Mouse (Mus musculus): ENCODE data around the gene Ap1b1.

Ap1b1 gene

DNA sequence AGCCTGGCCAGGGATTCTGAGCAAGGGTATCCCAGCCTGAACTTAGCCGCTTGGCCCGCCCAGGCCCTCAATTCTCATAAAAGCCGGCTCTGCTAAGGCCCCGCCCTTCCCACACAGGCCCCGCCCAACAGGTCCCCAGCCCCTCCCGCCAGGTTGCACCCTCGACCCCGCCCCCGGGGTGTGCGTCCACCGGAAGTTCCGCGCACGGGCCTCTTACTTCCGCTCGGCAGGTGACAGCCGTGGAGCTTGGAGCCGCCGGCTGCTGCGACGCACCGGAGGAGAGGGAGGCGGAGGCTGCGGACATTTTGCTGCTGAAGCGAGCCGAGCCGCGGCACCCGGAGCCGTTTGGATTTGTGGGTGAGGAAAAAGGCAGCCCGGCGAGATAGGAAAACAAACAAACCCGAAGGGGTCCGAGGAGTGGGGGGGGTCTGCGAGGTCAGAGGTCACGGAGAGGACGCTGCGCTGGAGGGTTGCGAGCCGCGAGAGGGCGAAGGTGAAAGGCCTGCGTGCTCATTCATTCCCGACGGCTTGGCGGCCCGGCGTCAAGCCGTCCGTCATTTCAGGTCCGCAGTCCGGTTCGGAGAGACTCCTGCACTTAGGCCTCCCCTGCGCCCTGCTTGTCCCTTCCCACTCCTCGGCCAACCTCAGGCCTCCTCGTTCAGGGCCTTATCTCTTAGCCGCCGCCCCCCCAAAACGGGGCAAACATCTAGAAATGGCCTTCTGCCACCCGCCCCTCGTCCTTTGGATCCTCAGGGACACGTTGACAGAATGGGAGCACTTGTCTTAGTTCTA is at the start of gene Ap1b1:
TSS of gene Ap1b1 (plus strand) at position 130 of the 792 bp plus-strand sequence.
- peak; percentile 93 to 94 for DNase-seq

DNA sequence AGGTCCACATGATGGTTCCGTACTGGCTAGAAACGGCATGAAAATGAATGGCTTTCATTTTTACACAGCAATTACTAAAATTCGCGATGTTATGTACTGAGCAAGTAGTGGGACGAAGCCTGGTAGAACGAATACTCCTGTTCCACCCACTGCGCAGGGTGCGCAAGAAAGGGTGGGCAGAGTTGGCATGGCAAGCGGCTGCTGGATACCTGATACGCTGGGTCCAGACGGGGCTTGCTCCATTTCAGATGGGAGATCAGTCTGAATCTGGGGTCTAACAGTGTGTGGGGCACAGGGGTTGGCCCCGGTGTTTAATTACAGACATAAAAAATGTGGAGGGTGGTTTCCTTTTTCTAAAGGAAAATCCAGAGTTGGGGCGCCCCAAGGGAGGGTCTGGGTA is 40.1 kb upstream of the Ap1b1 start:
- no peak for DNase-seq

DNA sequence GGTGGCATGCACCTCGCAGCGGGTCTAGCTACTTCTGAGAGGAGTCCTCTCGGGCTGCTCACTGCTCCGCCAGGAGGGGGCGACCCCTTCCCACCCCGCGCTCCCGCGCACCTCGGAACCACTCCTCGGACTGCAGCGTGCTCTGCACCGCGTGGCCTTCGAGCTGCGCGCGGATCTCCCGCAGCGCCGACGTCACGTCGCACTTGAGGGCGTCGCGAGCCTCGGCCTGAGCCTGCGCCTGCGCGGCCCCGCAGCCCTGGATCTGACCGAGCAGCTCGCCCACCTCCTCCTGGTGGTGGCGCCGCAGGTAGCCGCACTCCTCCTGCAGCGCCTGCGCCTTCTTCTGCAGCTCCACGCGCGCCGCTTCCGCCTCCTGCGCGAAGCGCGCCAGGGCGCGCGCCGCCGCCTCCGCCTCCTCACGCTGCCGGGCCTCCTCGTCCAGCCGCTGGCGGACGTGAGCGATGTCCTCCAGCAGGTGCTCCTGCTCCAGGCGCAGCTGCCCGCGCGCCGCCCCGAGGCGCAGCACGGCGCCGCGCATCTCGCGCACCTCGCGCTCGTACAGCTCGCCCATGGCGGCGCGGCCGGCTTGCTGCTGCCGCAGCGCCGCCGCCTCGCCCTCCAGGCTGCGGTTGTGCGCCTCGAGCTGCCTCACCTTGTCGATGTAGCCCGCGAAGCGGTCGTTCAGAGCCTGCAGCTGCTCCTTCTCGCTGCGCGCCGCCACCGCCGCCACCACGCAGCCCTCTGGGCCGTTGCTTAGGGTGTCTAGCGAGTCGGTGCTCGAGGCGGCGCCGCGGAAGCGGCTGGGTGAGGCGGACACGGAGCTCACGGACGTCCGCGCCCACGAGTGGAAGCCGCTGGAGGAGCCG is 39.4 kb upstream of the Ap1b1 start:
- peak; percentile 21 to 51 for DNase-seq

DNA sequence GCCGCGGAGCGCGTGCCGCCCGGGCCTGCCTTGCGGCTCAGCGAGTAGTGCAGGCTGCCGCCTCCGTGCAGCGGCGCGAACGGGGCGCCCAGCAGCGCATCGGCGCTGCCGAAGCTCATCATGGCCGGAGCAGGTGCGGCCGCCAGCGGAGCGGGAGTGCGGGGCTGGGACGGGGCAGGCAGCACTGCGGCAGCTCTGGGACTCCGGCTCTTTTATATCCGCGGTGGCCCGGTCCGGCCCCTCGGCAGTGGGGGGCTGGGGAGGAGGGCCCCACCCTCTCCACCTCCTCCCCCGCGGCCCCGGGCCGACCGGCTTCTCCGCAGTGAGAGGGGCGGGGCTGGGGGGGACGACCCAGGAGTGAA is 38.8 kb upstream of the Ap1b1 start, which contains the start of gene Nefh:
TSS of gene Nefh (minus strand) at position 252 of the 362 bp plus-strand sequence.
- DNase-seq = peak in 1 of 2 experiments; percentile 37

DNA sequence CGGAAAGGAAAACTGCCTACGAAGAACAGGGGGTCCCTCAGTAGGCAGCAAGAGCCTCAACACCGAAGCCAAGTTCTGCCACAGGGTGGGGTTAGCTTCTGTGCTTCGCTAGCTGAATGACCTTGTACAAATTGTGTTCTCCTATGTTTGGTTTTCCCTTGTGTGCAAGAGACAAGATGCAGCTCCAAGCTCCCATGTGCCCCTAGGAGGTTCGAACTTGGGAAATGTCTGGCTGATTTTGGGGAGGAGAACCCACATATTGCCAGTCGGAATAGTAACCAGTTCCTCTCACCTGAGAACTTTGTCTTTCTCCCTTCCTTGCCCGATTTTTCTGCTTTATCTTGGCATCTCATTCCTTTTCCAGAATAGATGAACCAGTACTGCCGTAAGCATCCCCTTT is 37.8 kb upstream of the Ap1b1 start:
- DNase-seq = no peak

DNA sequence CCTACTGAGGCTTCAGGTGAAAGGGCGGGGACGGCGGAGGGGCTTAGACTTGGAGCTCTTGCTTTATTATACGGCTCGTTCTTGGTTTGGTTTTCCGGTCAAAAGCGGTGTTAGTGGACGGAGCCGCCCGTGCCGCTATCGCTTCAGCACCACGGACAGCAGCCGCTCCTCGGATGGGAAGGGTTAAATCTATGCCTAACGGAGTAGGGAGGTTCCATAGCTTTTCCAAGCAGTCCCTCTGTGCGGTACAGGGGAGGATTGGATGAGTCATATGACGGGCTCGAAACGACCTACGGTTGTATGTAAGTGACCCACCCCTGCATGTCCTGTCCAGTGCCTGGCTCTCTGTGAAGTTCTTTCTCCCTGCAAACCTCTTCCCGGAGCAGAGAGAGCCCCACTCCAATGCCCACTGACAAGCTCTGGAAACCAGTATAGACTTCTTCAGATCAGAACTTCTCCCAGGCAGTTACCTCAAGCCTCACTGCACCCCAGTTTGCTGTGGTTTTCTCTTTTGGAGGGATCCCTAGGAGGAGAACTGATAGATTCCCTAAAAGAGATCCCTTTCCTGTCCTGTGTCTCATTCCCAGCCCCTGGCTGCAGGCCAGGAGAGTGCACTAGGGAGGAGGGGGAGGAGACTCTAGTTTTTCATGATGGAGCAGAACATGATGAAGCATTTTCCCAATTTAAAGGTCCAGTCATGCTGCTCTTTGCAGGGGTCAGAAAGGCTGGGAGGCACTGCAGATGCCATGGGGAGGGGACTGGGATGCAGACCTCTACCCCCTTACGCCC is 37.2 kb upstream of the Ap1b1 start:
- DNase-seq = no peak

DNA sequence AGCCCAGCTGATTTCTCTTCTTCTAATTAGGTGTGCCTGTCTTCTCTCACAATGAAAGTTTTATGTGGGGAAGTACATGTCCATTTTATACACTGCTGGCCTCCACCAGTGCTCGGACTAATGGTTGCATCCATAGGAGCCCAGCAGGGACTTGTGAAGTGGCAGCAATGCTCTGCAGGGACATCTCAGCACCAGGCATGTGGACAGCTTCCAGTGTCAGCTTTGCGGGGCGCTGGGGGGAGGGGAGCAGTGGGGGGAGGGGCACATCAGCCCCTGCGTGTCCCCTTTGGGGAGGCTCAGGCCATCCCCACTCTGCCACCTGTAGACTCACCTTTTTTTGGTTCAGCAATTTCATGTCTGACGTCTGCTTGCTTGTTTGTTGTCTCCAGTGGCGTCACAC is 33.2 kb upstream of the Ap1b1 start:
- no peak for DNase-seq

DNA sequence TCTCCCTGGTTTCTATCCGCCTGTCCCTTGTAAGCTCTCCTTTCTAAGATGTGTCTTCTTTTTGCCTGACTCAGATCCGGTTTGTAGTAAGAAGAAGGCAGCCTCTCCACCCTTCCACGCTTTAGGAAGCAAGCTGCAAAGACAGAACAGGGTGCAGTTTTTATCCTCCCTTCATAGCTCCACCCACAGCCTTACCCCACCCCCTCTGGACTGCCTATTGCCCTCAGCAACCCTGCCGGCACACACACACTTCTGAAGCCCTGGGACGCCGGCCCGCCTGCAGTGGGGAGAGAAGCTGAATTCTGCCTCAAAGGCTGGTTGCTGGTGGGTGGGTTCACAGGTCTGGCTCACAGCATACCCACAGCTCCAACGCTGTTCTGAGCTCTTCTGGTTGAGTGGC is 32.7 kb upstream of the Ap1b1 start:
- DNase-seq = no peak

DNA sequence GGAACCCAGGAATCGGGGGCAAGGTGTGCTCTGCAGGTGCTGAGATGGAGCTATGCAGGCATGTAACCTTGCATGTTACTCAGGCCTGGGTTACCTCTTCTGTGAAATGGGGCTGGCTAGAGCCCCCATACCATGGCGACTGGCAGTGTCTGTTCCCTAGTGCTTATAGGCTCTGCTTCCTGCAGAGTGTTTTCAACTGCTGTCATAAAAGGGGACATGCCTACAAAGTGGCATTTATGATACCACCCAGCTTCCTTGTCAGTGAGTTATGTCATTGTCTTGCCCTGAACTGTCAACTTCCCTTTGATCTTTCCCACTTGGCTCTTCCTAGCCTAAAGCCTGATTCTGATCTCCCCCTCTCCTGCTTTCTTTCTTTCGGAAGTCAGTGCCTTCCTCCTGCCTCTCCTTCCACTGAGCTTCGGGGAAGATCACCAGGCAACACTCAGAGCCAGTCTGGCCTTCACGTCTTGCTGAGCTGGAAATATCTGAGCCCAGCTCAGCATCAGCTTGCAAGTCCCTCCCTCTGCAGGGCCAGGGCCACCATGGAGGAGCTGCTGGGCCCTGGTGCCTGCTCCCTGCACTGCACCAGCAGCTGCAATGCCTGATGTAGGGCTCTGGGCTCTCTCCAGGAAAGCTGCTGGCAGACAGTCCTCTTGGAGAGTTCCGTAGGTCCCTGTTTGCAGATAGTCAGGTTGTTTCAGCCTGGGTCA is 23.4 kb upstream of the Ap1b1 start:
- no peak for DNase-seq

DNA sequence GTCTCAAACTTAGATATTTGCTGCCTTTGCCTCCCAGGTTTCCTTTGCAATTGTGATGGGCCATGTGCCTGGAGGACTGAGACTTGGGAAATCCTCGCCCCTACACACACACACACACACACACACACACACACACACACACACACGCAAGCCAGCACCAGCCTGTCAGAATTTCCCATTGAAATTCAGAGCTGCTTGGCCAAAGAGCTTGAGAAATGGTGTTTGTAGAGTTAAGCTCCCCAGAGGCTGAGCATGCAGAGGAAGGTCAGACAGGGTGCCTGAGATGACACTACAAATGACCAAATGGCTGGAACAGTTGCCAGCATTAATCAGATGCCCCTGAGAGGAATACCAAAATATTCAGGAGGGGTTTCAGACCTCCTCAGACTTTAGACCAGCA is 20.3 kb upstream of the Ap1b1 start:
- DNase-seq = no peak

DNA sequence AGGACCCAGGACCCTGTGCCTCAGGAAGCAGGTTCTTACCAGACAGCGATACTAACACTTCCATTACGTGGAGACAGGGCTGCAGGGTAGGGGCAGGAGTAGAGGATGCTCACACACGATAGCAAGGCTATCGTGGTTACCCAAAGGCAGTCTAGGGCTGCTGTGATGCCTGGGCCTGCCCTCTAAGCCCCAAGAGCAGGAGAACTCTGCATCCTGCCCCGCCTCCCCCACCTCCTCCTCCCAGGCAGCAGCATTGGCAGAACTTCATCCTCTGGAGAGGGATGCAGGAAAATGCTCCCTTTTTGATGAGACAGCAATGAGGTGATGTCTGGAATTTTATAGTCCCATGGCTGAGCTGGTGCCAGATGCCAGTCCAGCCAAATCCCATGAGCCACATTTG is 19.7 kb upstream of the Ap1b1 start:
- no peak for DNase-seq

DNA sequence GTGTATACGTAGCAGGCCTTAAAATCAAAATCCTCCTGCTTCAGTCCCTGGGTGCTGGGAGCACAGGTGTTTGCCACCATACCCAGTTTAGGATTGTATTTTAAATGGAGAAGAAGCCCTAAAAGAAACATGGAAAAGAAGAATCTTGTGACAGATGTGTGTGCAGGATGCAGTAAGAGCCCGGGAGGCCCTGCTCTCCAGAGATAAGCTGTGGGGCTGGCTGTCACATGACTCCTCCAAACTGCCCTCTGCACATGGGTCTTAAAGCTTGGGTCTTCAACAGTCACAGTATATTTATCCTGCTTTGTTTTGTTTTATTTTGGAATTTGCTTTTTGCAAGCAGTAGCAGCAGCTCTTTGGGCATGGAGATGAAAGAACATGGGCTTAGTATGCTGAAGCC is 19.1 kb upstream of the Ap1b1 start:
- DNase-seq = no peak

DNA sequence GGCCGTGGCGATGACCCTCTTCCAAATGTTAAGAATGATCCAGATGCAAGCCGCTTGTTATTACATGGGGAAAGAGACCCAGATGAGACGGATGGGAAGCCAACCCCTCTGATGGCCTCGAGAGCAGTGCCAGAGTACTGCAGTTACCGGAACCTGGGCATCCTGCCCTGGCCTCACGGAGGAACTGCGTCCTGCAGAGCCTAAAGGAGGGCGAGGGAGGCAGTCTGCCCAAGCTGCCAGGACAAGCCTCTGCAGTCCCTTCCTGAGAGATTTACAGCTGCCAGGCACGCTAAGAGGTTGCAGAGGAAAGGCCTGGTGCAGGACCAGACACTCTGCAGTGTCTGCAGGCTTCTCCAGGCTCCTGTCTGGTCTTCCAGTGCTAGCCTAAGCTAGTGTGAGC is 18.2 kb upstream of the Ap1b1 start:
- peak; percentile 76 for DNase-seq

DNA sequence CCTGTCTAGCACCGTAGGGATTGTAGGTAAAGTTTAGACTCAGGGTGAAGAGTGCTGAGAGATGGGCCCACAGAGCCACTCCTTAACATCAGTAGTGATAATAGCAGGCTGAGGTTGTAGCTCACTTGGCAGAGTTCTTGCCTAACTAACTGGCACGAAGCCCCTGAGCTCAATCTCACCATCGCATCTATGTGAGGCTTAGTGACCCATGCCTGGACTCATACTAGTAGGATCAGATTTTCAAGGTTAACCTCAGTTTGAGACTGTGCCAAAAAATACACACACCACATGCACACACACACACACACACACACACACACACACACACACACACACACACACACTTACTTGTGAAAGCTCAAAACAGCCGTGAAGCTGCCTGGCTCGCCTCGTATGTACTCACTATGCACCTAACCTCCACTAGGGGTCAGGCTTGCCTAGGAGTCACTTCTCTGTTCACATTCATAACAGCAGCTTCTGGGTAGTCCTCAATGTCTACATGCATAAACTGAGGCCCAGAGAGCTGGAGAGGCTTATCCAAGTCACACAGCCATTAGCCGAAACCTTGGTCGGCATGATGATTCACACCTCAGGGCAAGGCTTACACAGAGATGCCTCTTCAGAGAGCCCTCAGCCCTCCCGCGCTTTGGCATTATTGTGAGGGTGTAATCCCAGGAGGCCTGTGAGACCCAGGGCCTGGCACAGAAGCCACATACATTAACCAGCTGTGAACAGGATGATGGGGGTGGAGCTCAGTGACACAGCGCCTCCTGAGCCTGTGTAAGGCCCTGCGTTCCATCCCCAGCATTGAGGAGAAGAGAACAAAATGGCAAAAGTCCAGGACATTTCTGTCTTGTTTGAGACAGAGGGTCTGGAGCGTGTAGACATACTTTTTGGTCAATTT is 13.4 kb upstream of the Ap1b1 start:
- DNase-seq = peak; percentile 56 to 64

DNA sequence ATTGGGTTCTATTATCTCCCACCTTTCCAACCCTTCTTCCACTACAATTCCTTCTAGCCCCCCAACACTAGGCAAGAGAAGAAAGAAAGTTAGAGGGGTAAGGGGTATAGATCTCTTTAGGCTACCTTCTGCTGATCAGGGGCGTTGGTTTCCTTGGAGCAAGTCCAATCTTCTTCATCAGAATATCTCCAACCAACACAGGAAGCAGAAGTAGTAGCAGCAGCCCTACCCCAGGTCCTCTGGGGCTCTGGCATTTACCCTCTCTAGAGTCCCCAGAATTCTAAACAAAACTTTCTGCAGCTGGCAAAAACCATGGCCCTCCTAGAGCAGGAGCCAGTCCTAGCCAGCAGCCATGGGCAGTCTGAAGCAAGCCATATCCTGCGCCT is 12.8 kb upstream of the Ap1b1 start:
- DNase-seq = no peak

DNA sequence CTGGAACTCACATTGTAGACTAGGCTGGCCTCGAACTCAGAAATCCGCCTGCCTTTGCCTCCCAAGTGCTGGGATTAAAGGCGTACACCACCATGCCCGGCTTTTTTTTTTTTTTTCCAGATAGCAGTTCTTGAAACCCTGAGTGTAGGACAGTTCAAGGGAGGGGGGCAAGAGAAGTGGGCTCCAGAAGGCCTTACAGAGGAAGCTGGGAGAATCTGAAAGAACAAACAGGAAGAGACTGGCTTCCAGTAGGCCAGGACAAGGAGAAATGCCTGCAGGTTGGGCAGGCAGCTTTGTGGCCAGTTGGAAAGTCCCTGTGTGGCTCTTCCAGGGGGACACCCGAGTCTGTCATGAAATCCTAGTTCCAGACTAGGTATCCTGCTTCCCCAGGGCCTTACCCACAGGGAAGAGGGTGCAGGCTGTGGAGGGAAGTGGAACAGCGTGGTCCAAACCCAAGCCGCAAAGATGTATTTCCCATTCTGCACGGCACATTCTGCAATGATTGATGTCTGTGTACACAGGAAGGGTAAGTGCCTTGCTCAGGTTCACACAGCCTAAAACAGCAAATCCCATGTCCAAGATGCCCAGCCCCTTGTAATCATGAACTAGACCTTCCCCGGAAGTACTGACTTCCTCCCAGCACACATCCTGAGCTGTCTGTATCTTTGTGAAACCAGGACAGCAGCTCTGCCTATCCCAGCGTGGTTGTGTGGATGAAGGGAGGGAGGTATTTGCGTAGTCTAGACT is 12.1 kb upstream of the Ap1b1 start:
- no peak for DNase-seq

DNA sequence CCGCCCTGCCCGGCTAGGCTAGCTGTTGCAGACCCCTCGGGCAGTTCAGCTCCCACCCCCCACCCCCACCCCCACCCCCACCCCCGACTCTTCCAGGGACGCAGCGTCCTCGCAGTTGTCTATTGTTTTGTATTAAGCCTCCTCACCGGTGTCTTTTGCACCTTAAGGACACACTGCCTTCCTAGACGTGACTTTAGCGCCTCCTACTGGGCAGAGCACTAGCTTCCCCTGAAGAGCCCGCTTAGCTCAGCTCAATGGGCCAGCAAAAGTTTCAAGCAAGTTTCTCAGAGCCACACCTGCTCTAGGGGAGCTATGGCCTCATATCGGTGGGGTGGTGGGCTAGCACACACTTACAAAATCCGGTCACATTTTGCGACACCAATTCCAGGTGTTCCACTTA is 11.0 kb upstream of the Ap1b1 start:
- DNase-seq = peak; percentile 76

DNA sequence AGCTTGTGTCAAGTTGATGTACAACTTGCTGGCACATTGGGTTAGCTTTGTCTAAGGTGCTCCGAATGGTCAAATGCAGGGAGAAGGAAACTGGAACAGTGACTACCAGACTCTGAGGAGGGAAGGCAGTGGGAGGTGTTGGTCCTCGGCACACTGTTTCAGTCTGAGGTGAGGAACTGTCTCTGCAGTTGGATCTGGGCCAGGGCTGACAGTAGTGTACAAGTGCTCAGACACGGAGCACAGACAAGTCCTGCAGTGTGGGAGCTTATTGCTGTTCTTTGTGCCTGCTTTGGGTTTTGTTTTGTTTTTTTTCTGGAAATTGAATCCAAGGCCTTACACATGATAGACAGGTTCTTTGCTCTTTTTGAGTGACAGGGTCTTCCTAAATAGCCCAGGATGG is 3.6 kb upstream of the Ap1b1 start:
- DNase-seq = no peak

DNA sequence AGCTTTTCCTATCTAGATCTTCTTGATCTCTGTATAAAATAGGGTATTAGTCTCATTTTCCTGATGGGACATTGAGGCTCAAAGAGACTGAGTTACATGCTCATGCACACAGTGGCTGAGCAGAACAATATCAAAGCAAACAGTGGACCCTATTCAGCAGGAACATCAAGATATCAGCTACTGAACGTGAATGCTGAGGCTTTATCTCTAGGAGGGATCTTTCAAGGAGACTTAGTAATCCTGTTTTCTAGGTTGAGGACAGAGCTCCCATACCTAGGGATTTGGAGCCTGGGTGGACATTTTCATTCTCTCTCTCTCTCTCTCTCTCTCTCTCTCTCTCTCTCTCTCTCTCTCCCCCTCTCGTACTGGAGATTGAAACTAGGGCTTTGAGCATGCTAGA is 3.1 kb upstream of the Ap1b1 start:
- no peak for DNase-seq

DNA sequence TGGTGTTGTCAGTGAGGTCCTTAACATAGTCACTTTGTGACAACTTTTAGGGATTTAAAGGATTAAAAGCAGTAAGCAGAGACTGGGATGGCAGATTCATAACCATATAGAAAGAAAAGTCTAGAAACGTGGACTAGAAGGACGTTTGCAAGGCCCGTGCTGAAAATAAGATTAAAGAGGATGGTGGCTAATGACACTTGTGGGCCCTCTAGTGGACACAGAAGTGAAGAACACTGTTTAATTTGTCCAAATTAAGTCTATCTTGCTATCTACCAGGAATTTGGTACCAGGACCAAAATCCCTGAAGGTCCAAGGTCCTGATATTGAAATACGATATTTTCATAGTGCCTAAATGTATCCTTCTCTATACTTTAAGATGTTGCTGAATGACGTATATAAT is 2.4 kb upstream of the Ap1b1 start:
- DNase-seq = peak; percentile 44 to 52

DNA sequence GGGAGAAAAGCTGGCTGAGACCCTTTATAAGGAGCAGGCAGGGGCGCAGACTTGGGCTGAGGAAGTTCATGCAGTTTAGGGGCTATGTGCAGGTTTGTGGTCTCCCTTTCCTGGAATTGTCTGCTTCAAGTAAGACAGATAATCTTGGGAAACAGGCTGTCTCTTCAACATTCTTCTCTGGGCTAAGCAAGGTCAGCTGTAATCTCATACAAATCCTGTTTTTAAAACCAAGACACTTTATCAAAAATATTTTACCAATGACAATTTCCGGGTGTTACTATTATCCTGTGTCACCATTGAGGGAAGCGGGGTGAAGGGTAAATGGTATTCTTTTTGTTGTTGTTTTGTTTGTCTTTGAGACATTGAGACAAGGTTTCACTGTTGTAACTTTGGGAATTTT is 1.8 kb upstream of the Ap1b1 start:
- DNase-seq = no peak

All from cerebellum, adult 18-20 months (tissue).